Mouse (Mus musculus): ENCODE results near the gene Slc7a6.
"Not testable (repeated sequence)": the region's sequence is repeated elsewhere in the genome, so short reads cannot be mapped to it uniquely, and the experiment has no call there.

GRCm38 (mm10) chr8:106199596-106199995 lies 30.9 kb downstream of the Slc7a6 start:
- not testable (repeated sequence) for TF ChIP-seq GATA1 (IDR thresholded peaks at IDR 0.05; ENCODE audit: borderline replicate concordance, low read length); FLI1 (IDR thresholded peaks at IDR 0.05; ENCODE audit: low read length)
